Mouse (Mus musculus) C2C12 (cell line): ENCODE results near the gene 1700123O20Rik.

ENCODE experiments used
- CEBPB ChIP-seq: IDR thresholded peaks from one replicate; pipeline ENCODE4 v1.6.1; 2011; ENCODE audit warnings: low read depth, mild to moderate bottlenecking, control low read depth, moderate library complexity
- CTCF ChIP-seq: IDR thresholded peaks from one replicate; pipeline ENCODE4 v1.5.1; 2011; ENCODE audit not compliant: control insufficient read depth, insufficient read depth, insufficient read length
- MAX ChIP-seq: IDR thresholded peaks from one replicate; pipeline ENCODE4 v1.6.1; 2011; ENCODE audit warnings: mild to moderate bottlenecking, control low read depth

DNA sequence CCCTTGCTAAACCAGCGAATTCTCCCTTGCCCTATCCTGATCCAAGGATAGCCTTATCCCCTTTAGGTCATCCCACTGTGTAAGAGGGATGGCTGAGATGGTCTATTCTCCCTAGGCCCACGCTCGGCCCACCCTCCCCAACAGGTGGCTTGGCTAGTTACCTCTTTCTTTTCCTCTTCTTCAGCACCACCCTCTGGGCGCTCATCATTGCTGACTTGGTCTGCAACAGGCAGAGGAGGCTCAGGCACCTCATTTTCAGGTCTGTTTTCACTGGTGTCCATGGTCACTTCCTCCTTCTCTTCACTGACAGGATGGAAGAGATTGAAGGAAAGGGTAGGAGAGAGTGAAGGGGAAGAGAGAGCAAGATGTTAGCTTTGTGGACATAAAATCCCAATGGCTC, 34.5 kb upstream of the 1700123O20Rik start:
- TF ChIP-seq CTCF (no peak), CEBPB (no peak), MAX (no peak)
